9 mouse cellular contexts compared by ENCODE assay signal in genomic region chr1:134064296-134064831, GRCm38 (mm10). TPM values are rescaled to one million over a fixed set of nuclear protein-coding genes. Genes with fewer than 3 reads are reported as not detected.
A peak's percentile ranks its signal among the peaks of the same experiment; 100 is the strongest.
DNase-seq lines count a peak whose midpoint lies in the region; ATAC-seq and TF ChIP-seq lines count a peak whose summit lies in the region.
"Had no signal": no experiment of that assay in that cellular context is flagged by ENCODE, and none has a peak within 500 bp of the region (broad histone marks: within the 10 kb centered on the region; RNA-seq: fewer than 3 reads in every experiment).

No protein-coding gene starts in this region.

- ATAC-seq in neural tube, embryonic 15.5 days (ENCODE audit: low FRiP score), result no peak

- no peaks in the 10 kb centered on the region for H3K27me3 ChIP-seq in forebrain, embryonic 10.5 days (ENCODE audit: poor library complexity, severe bottlenecking)
- H3K27me3 ChIP-seq in limb, embryonic 10.5 days (ENCODE audit: low read depth, poor library complexity, severe bottlenecking), result peaks cover 4% of the 10 kb centered on the region; the same call in 1 of the 2 replicates
- H3K27me3 ChIP-seq in neural tube, embryonic 15.5 days (replicated peaks), result no peaks in the 10 kb centered on the region

- H3K36me3 ChIP-seq in forebrain, embryonic 10.5 days (replicated peaks), result no peaks in the 10 kb centered on the region
- no peaks in the 10 kb centered on the region for H3K36me3 ChIP-seq in limb, embryonic 10.5 days
- no peaks in the 10 kb centered on the region for H3K36me3 ChIP-seq in neural tube, embryonic 15.5 days

- 75% methylated on average over 2 of the region's 2 CpGs for WGBS in forebrain, embryonic 10.5 days
- 93% methylated on average over 2 of the region's 2 CpGs for WGBS in limb, embryonic 10.5 days
- 77% methylated on average over 2 of the region's 2 CpGs for WGBS in neural tube, embryonic 15.5 days

- H3K4me1 ChIP-seq in forebrain, embryonic 10.5 days, result peaks cover 87% of the 10 kb centered on the region
- peaks cover 86% of the 10 kb centered on the region for H3K4me1 ChIP-seq in limb, embryonic 10.5 days
- H3K4me1 ChIP-seq in neural tube, embryonic 15.5 days, result peaks cover 61% of the 10 kb centered on the region

- peak overlapping the region; percentile 79 for H3K27ac ChIP-seq in left cerebral cortex, adult 2 months
- H3K27ac ChIP-seq in forebrain, embryonic 10.5 days, result peak overlapping the region; percentile 94
- peak overlapping the region; percentile 96 for H3K27ac ChIP-seq in limb, embryonic 10.5 days
- peak overlapping the region; percentile 96 for H3K27ac ChIP-seq in neural tube, embryonic 15.5 days (replicated peaks)

- no peak for TF ChIP-seq CTCF in left cerebral cortex, adult 2 months (IDR thresholded peaks at IDR 0.05)

- no peak overlapping the region for H3K4me3 ChIP-seq in left cerebral cortex, adult 2 months
- H3K4me3 ChIP-seq in forebrain, embryonic 10.5 days, result peak overlapping the region; percentile 52
- H3K4me3 ChIP-seq in limb, embryonic 10.5 days, result no peak overlapping the region
- H3K4me3 ChIP-seq in neural tube, embryonic 15.5 days (replicated peaks), result no peak overlapping the region
- H3K4me3 ChIP-seq: erythroblast, embryonic 14.5 days had no signal

- intact Hi-C loops in left cerebral cortex, adult 2 months (cut with DNase I), result no loop called here
- intact Hi-C loops in left cerebral cortex, postnatal 14 days (cut with DNase I), result no loop called here

- H3K4me2 ChIP-seq in neural tube, embryonic 15.5 days, result no peak overlapping the region

- no peak for DNase-seq in left cerebral cortex, adult 2 months (ENCODE audit: extremely low spot score in 1 of 2, low spot score in 2 of 2)
- no peak for DNase-seq in left cerebral cortex, postnatal 14 days (ENCODE audit: low spot score in 2 of 2)
- DNase-seq in forebrain, embryonic 10.5 days (ENCODE audit: extremely low spot score, low spot score), result no peak
- no peak for DNase-seq in limb, embryonic 10.5 days (ENCODE audit: low spot score)
- DNase-seq in right cerebral cortex, adult 2 months (ENCODE audit: low spot score in 2 of 2), result no peak
- DNase-seq in adipocyte (ENCODE audit: low spot score), result no peak
- no peak for DNase-seq in gastrocnemius, adult 18-20 months (ENCODE audit: low spot score)

- H3K9me3 ChIP-seq in forebrain, embryonic 10.5 days, result no peaks in the 10 kb centered on the region
- H3K9me3 ChIP-seq in limb, embryonic 10.5 days (replicated peaks), result no peaks in the 10 kb centered on the region
- H3K9me3 ChIP-seq in neural tube, embryonic 15.5 days (replicated peaks), result no peaks in the 10 kb centered on the region

- no peak overlapping the region for H3K9ac ChIP-seq in neural tube, embryonic 15.5 days (replicated peaks)

RNA-seq across cellular contexts. Expression of gene Btg2, which starts 14.6 kb away (rescaled TPM):
- total RNA-seq in left cerebral cortex, adult 2 months (2021), result 10 to 100 TPM; 26.2 to 28.3 TPM
- 10 to 100 TPM; 14.6 to 17.5 TPM for total RNA-seq in left cerebral cortex, postnatal 14 days (2021)
- 64.6 and 68.6 TPM in 2 replicates for polyA plus RNA-seq in forebrain, embryonic 10.5 days (2016; fragmentation: Nextera tagmentation; extraction: Ambion mirVana)
- polyA plus RNA-seq in limb, embryonic 10.5 days (2016; fragmentation: Nextera tagmentation; extraction: Ambion mirVana), result 10.1 and 17.7 TPM in 2 replicates
- 20.6 and 29.3 TPM in 2 replicates for polyA plus RNA-seq in neural tube, embryonic 15.5 days (2015; fragmentation: Nextera tagmentation; extraction: Ambion mirVana)
- 10 to 100 TPM; 41.2 to 63.7 TPM for total RNA-seq in gastrocnemius, adult 18-20 months (2021)

RNA-seq across cellular contexts. Expression of gene Fmod, which starts 27.3 kb away (rescaled TPM):
- total RNA-seq in left cerebral cortex, adult 2 months (2021), result 10 to 100 TPM; 15.8 to 23.8 TPM
- total RNA-seq in left cerebral cortex, postnatal 14 days (2021), result 10 to 100 TPM; 16.8 to 21.8 TPM
- 1.3 TPM in 2 replicates for polyA plus RNA-seq in forebrain, embryonic 10.5 days (2016; fragmentation: Nextera tagmentation; extraction: Ambion mirVana)
- 2.4 and 2.5 TPM in 2 replicates for polyA plus RNA-seq in limb, embryonic 10.5 days (2016; fragmentation: Nextera tagmentation; extraction: Ambion mirVana)
- 14.5 and 14.6 TPM in 2 replicates for polyA plus RNA-seq in neural tube, embryonic 15.5 days (2015; fragmentation: Nextera tagmentation; extraction: Ambion mirVana)
- total RNA-seq in gastrocnemius, adult 18-20 months (2021), result 100 to 1,000 TPM in 1 of 2 experiments, 10 to 100 TPM in 1; 41.0 to 107 TPM
- polyA plus RNA-seq: erythroblast, embryonic 14.5 days had no signal

RNA-seq across cellular contexts. Expression of gene Chit1, which starts 46.7 kb away (rescaled TPM):
- total RNA-seq in left cerebral cortex, adult 2 months (2021), result not detected
- total RNA-seq in left cerebral cortex, postnatal 14 days (2021), result under 1 TPM; 0.38 to 0.42 TPM
- polyA plus RNA-seq in forebrain, embryonic 10.5 days (2016; fragmentation: Nextera tagmentation; extraction: Ambion mirVana), result not detected in 2 replicates
- polyA plus RNA-seq in limb, embryonic 10.5 days (2016; fragmentation: Nextera tagmentation; extraction: Ambion mirVana), result not detected in 2 replicates
- 0.87 and 0.89 TPM in 2 replicates for polyA plus RNA-seq in neural tube, embryonic 15.5 days (2015; fragmentation: Nextera tagmentation; extraction: Ambion mirVana)
- total RNA-seq in gastrocnemius, adult 18-20 months (2021), result not detected
- polyA plus RNA-seq: erythroblast, embryonic 14.5 days had no signal
